Mouse (Mus musculus) kidney, postnatal 0 days (tissue): ENCODE measurements around the gene Ldha. TPM values are rescaled to one million over a fixed set of nuclear protein-coding genes. Genes with fewer than 3 reads are reported as not detected.
"Not testable (repeated sequence)": the region's sequence is repeated elsewhere in the genome, so short reads cannot be mapped to it uniquely, and the experiment has no call there.

Source experiments
- ATAC-seq: fragments of 200-750 bp; cut with Nextera tagmentation; replicated peaks from 2 replicates; pipeline ENCODE4 v1.8.0; 2017; ENCODE audit warnings: low read depth, moderate number of reproducible peaks, moderate TSS enrichment, moderate library complexity; ENCODE audit not compliant: low FRiP score
- DNase-seq: peaks from one replicate; pipeline ENCODE4 v3.0.0-alpha.2; 2016; ENCODE audit warnings: low spot score
- H3K27ac ChIP-seq: fragments of 300-500 bp; sonication (generic); 2 replicates; pipeline ENCODE4 v1.5.1; 2014; ENCODE audit warnings: mild to moderate bottlenecking
- H3K27me3 ChIP-seq: fragments of 300-500 bp; sonication (generic); 2 replicates; pipeline ENCODE4 v1.6.1; 2014; ENCODE audit warnings: low read length, mixed read lengths; ENCODE audit not compliant: insufficient read depth
- H3K36me3 ChIP-seq: fragments of 300-500 bp; sonication (generic); 2 replicates; pipeline ENCODE4 v1.6.1; 2014; ENCODE audit warnings: low read length, mixed read lengths; ENCODE audit not compliant: insufficient read depth
- H3K4me1 ChIP-seq: fragments of 300-500 bp; sonication (generic); replicated peaks from 2 replicates; pipeline ENCODE4 v1.6.1; 2014; ENCODE audit warnings: antibody characterized with exemption, low read length, mixed read lengths; ENCODE audit not compliant: insufficient read depth
- H3K4me2 ChIP-seq: fragments of 300-500 bp; sonication (generic); 2 replicates; pipeline ENCODE4 v1.6.1; 2014; ENCODE audit warnings: mild to moderate bottlenecking, low read length, moderate library complexity, mixed read lengths
- H3K4me3 ChIP-seq: fragments of 300-500 bp; sonication (generic); replicated peaks from 2 replicates; pipeline ENCODE4 v1.5.1; 2014; ENCODE audit warnings: low read depth, low read length
- H3K9ac ChIP-seq: fragments of 300-500 bp; sonication (generic); 2 replicates; pipeline ENCODE4 v1.6.1; 2014; ENCODE audit warnings: low read depth, low read length
- H3K9me3 ChIP-seq: fragments of 300-500 bp; sonication (generic); replicated peaks from 2 replicates; pipeline ENCODE4 v1.6.1; 2016; ENCODE audit warnings: low read length, inconsistent platforms, mixed read lengths
- CTCF ChIP-seq: IDR thresholded peaks from 2 replicates; pipeline ENCODE4 v1.5.1; 2016; ENCODE audit warnings: antibody characterized with exemption, low read depth, mild to moderate bottlenecking, moderate library complexity
- WGBS: fragments of 180-500 bp; shearing (Covaris S2); extraction: QIAGEN DNeasy Blood & Tissue Kit; methylation state at CpG from one replicate; pipeline ENCODE4 v1.1.7; 2014; 5-methylcytosine and 5-hydroxymethylcytosine counted together
- polyA plus RNA-seq: library from polyadenylated mRNA; unstranded; fragments of >200 nt; fragmentation: Nextera tagmentation; extraction: Ambion mirVana; gene quantifications from 2 replicates; pipeline ENCODE4 v1.2.1, GENCODE M21; 2015

The Ldha gene
- polyA plus RNA-seq, 1 experiment from 2014 or later, result 890 TPM

- Histone ChIP-seq H3K4me1 (no peaks in the 10 kb centered on the region), H3K9me3 (no peaks in the 10 kb centered on the region), H3K4me2 (no peak overlapping the region), H3K27me3 (no peaks in the 10 kb centered on the region), H3K9ac (no peak overlapping the region), H3K4me3 (no peak overlapping the region), H3K36me3 (no peaks in the 10 kb centered on the region), H3K27ac (no peak overlapping the region)
- ATAC-seq (no peak), DNase-seq (no peak)
- no peak for TF ChIP-seq CTCF
- WGBS, result 77% methylated on average over 8 of the region's 8 CpGs
These were observed 9.6 kb upstream of the Ldha start for GRCm38 (mm10) chr7:46831693-46832092.

- not testable (repeated sequence) for H3K27ac ChIP-seq, DNase-seq, H3K9me3 ChIP-seq, H3K4me1 ChIP-seq, H3K36me3 ChIP-seq, H3K4me3 ChIP-seq, ATAC-seq, H3K9ac ChIP-seq, H3K4me2 ChIP-seq, H3K27me3 ChIP-seq
- 89% methylated on average over 11 of the region's 11 CpGs for WGBS
These were observed 9.0 kb upstream of the Ldha start for GRCm38 (mm10) chr7:46832112-46832810.

- H3K4me2 ChIP-seq, result no peak overlapping the region
- 43% methylated on average over 6 of the region's 6 CpGs for WGBS
- peaks cover 6% of the 10 kb centered on the region; the same call in 1 of the 2 replicates for H3K4me1 ChIP-seq
- H3K9ac ChIP-seq, result no peak overlapping the region
- H3K27me3 ChIP-seq, result no peaks in the 10 kb centered on the region
- no peaks in the 10 kb centered on the region for H3K36me3 ChIP-seq
- H3K4me3 ChIP-seq, result no peak overlapping the region
- no peaks in the 10 kb centered on the region for H3K9me3 ChIP-seq
- H3K27ac ChIP-seq, result peak overlapping the region; percentile 44; the same call in 1 of the 2 replicates
- DNase-seq (peak; percentile 79), ATAC-seq (peak; percentile 76)
- no peak for TF ChIP-seq CTCF
These were observed 8.0 kb upstream of the Ldha start for GRCm38 (mm10) chr7:46833266-46833665.

GRCm38 (mm10) chr7:46833670-46834255 is 7.5 kb upstream of the Ldha start:
- no peak for ATAC-seq

GRCm38 (mm10) chr7:46834994-46835610 is 6.2 kb upstream of the Ldha start:
- H3K4me3 ChIP-seq, result no peak overlapping the region
- DNase-seq, result no peak
- 46% methylated on average over 12 of the region's 14 CpGs for WGBS
- H3K9ac ChIP-seq, result no peak overlapping the region
- TF ChIP-seq CTCF, result no peak
- no peak for ATAC-seq
- no peak overlapping the region for H3K4me2 ChIP-seq
- no peaks in the 10 kb centered on the region for H3K27me3 ChIP-seq
- H3K4me1 ChIP-seq, result peaks cover 19% of the 10 kb centered on the region; the same call in 1 of the 2 replicates
- H3K27ac ChIP-seq, result no peak overlapping the region
- no peaks in the 10 kb centered on the region for H3K9me3 ChIP-seq
- H3K36me3 ChIP-seq, result no peaks in the 10 kb centered on the region

More at GRCm38 (mm10) chr7:46833670-46834255, 7.5 kb upstream of the Ldha start:
- Histone ChIP-seq H3K27ac (peak overlapping the region; percentile 44; the same call in 1 of the 2 replicates), H3K4me3 (no peak overlapping the region), H3K4me2 (no peak overlapping the region), H3K36me3 (no peaks in the 10 kb centered on the region), H3K27me3 (no peaks in the 10 kb centered on the region), H3K4me1 (peaks cover 8% of the 10 kb centered on the region; the same call in 1 of the 2 replicates), H3K9me3 (no peaks in the 10 kb centered on the region), H3K9ac (no peak overlapping the region)
- WGBS, result 80% methylated on average over 7 of the region's 7 CpGs
- TF ChIP-seq CTCF, result no peak
- DNase-seq, result no peak

GRCm38 (mm10) chr7:46836357-46836756 is 4.9 kb upstream of the Ldha start:
- DNase-seq, result no peak
- H3K4me1 ChIP-seq, result peaks cover 19% of the 10 kb centered on the region; the same call in 1 of the 2 replicates
- H3K9me3 ChIP-seq, result no peaks in the 10 kb centered on the region
- no peak for ATAC-seq
- WGBS, result 81% methylated on average over 5 of the region's 5 CpGs
- no peak overlapping the region for H3K27ac ChIP-seq
- H3K9ac ChIP-seq, result no peak overlapping the region
- H3K4me3 ChIP-seq, result no peak overlapping the region
- H3K27me3 ChIP-seq, result no peaks in the 10 kb centered on the region
- H3K4me2 ChIP-seq, result no peak overlapping the region
- H3K36me3 ChIP-seq, result no peaks in the 10 kb centered on the region
- no peak for TF ChIP-seq CTCF
